Mouse (Mus musculus) mesoderm, embryonic 11.5 days (tissue): ENCODE results near the gene Dynll2.
A peak's percentile ranks its signal among the peaks of the same experiment; 100 is the strongest.

Experiments
- DNase-seq: peaks from one replicate; pipeline ENCODE4 v3.0.0-alpha.2; 2012; ENCODE audit warnings: low read depth, low spot score

Gene Dynll2

GRCm38 (mm10) chr11:87986831-87987793 lies at the start of gene Dynll2:
Gene Dynll2, minus strand, starts transcription at chr11:87987533.
- DNase-seq, result peak; percentile 96

GRCm38 (mm10) chr11:88036761-88037251 lies 49.5 kb upstream of the Dynll2 start:
- DNase-seq, result no peak

- DNase-seq, result no peak
Measured at GRCm38 (mm10) chr11:88035970-88036369, 48.6 kb upstream of the Dynll2 start.

- DNase-seq, result no peak
Measured at GRCm38 (mm10) chr11:88031753-88032152, 44.4 kb upstream of the Dynll2 start.

- DNase-seq, result no peak
Measured at GRCm38 (mm10) chr11:88030836-88031235, 43.5 kb upstream of the Dynll2 start.

- no peak for DNase-seq
Measured at GRCm38 (mm10) chr11:88030219-88030618, 42.9 kb upstream of the Dynll2 start.

- DNase-seq, result no peak
Measured at GRCm38 (mm10) chr11:88028193-88028684, 40.9 kb upstream of the Dynll2 start.

GRCm38 (mm10) chr11:88027391-88028035 lies 40.2 kb upstream of the Dynll2 start:
- DNase-seq, result peak; percentile 36

GRCm38 (mm10) chr11:88023933-88024332 lies 36.6 kb upstream of the Dynll2 start:
- no peak for DNase-seq

GRCm38 (mm10) chr11:88015795-88016194 lies 28.5 kb upstream of the Dynll2 start:
- no peak for DNase-seq

GRCm38 (mm10) chr11:88015161-88015560 lies 27.8 kb upstream of the Dynll2 start:
- DNase-seq, result no peak

- no peak for DNase-seq
Measured at GRCm38 (mm10) chr11:88013632-88014031, 26.3 kb upstream of the Dynll2 start.

GRCm38 (mm10) chr11:88012621-88013244 lies 25.4 kb upstream of the Dynll2 start:
- DNase-seq, result no peak

GRCm38 (mm10) chr11:88011914-88012419 lies 24.6 kb upstream of the Dynll2 start:
- no peak for DNase-seq

- DNase-seq, result no peak
Measured at GRCm38 (mm10) chr11:88011208-88011913, 24.0 kb upstream of the Dynll2 start.

- DNase-seq, result no peak
Measured at GRCm38 (mm10) chr11:88009542-88010190, 22.3 kb upstream of the Dynll2 start.

GRCm38 (mm10) chr11:88008641-88009040 lies 21.3 kb upstream of the Dynll2 start:
- no peak for DNase-seq

- no peak for DNase-seq
Measured at GRCm38 (mm10) chr11:88004123-88004522, 16.8 kb upstream of the Dynll2 start.

GRCm38 (mm10) chr11:88002738-88003137 lies 15.4 kb upstream of the Dynll2 start:
- DNase-seq, result no peak

- no peak for DNase-seq
Measured at GRCm38 (mm10) chr11:87999751-88000150, 12.4 kb upstream of the Dynll2 start.
